Mouse (Mus musculus) liver, embryonic 14.5 days (tissue): ENCODE measurements around the gene Maob. TPM values are rescaled to one million over a fixed set of nuclear protein-coding genes. Genes with fewer than 3 reads are reported as not detected.

ENCODE experiments used
- ATAC-seq: fragments of 200-750 bp; cut with Nextera tagmentation; 2 replicates; pipeline ENCODE4 v1.8.0; 2017; ENCODE audit warnings: moderate number of reproducible peaks, mild to moderate bottlenecking, moderate library complexity; ENCODE audit not compliant: insufficient read depth
- DNase-seq, 3 experiments: peaks; one replicate each; pipeline ENCODE4 v3.0.0-alpha.2; 2012 to 2013; ENCODE audit warnings: low read depth in 3 of 3, low spot score in 3 of 3
- H3K27ac ChIP-seq: fragments of 300-500 bp; sonication (generic); 2 replicates; pipeline ENCODE4 v1.5.1; 2014; ENCODE audit warnings: moderate library complexity, mild to moderate bottlenecking, control low read depth, inconsistent platforms
- H3K27me3 ChIP-seq: fragments of 300-500 bp; sonication (generic); 2 replicates; pipeline ENCODE4 v1.6.1; 2014; ENCODE audit warnings: mild to moderate bottlenecking, low read length, moderate library complexity; ENCODE audit not compliant: control insufficient read depth, insufficient read depth
- H3K36me3 ChIP-seq: fragments of 300-500 bp; sonication (generic); replicated peaks from 2 replicates; pipeline ENCODE4 v1.6.1; 2014; ENCODE audit warnings: low read depth; ENCODE audit not compliant: control insufficient read depth, insufficient read depth
- H3K4me1 ChIP-seq, 2 experiments: fragments of 200-500 bp in 1 of 2; fragments of 300-500 bp in 1 of 2; sonication (generic) in 1 of 2; replicated peaks; 2 replicates each; pipeline ENCODE4 v1.6.1; 2012 to 2014; ENCODE audit warnings: antibody characterized with exemption in 1 of 2, inconsistent platforms in 1 of 2, low read length in 1 of 2; ENCODE audit not compliant: control insufficient read depth in 2 of 2, insufficient read depth in 2 of 2
- H3K4me2 ChIP-seq: fragments of 300-500 bp; sonication (generic); 2 replicates; pipeline ENCODE4 v1.6.1; 2014; ENCODE audit warnings: low read depth, mild to moderate bottlenecking, control low read depth, moderate library complexity
- H3K4me3 ChIP-seq, 2 experiments: fragments of 200-500 bp in 1 of 2; fragments of 300-500 bp in 1 of 2; sonication (generic) in 1 of 2; 2 replicates each; pipeline ENCODE4 v1.5.1; 2012 to 2014; ENCODE audit warnings: low read depth in 2 of 2, low read length in 2 of 2, mild to moderate bottlenecking in 2 of 2, control low read depth in 1 of 2, inconsistent platforms in 1 of 2, moderate library complexity in 1 of 2; ENCODE audit not compliant: insufficient read depth in 1 of 2
- H3K9ac ChIP-seq: fragments of 300-500 bp; sonication (generic); replicated peaks from 2 replicates; pipeline ENCODE4 v1.6.1; 2014; ENCODE audit warnings: mild to moderate bottlenecking, control low read depth, moderate library complexity
- H3K9me3 ChIP-seq: fragments of 300-500 bp; sonication (generic); 2 replicates; pipeline ENCODE4 v1.6.1; 2016; ENCODE audit warnings: low read length, mixed read lengths; ENCODE audit not compliant: control insufficient read depth
- CTCF ChIP-seq: IDR thresholded peaks from 2 replicates; pipeline ENCODE4 v1.5.1; 2016; ENCODE audit warnings: antibody characterized with exemption, low read depth, control low read depth
- EP300 ChIP-seq: IDR thresholded peaks from 2 replicates; pipeline ENCODE4 v1.6.1; 2016; ENCODE audit warnings: antibody characterized with exemption, low read depth
- WGBS: fragments of 180-500 bp; shearing (Covaris S2); extraction: QIAGEN DNeasy Blood & Tissue Kit; methylation state at CpG from one replicate; pipeline ENCODE4 v1.1.7; 2014; ENCODE audit not compliant: insufficient replicate concordance; 5-methylcytosine and 5-hydroxymethylcytosine counted together
- polyA plus RNA-seq, 2 experiments: library from polyadenylated mRNA; depleted of rRNA in 1 of 2; stranded (reverse) in 1 of 2; unstranded in 1 of 2; fragments of >200 nt; fragmentation: Nextera tagmentation in 1 of 2; extraction: Ambion mirVana in 1 of 2; gene quantifications; 2 replicates each; pipeline versions ENCODE4 v1.2.1 to v1.2.3; 2012 to 2014

The Maob gene
- polyA plus RNA-seq, 2 experiments: 19.8 to 40.1 TPM

DNA sequence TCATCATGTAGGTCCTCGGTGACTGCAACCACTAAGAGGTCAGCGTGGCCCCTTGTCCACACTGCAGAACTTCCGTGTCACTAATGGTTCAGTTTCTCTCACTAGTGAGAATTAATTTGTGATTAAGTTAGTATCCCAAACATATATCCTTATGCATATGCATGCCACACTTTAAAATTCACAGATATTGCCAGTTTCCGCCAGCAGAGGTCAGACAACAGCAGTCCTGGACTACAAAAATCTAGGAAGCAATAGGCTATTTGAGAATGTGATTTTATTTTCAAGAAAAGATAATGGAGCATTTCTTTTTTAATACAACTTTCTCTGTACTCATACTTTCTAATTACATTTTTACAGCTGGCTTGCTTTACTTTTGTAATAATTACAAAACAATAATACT is 51.0 kb downstream of the Maob start:
- no peak for ATAC-seq
- Histone ChIP-seq H3K4me1 (no peaks in the 10 kb centered on the region), H3K9ac (no peak overlapping the region), H3K4me3 (no peak overlapping the region), H3K4me2 (no peak overlapping the region), H3K27me3 (no peaks in the 10 kb centered on the region), H3K36me3 (no peaks in the 10 kb centered on the region), H3K27ac (no peak overlapping the region), H3K9me3 (no peaks in the 10 kb centered on the region)
- TF ChIP-seq CTCF (no peak), EP300 (no peak)
- no peak for DNase-seq
- 49% methylated on average over 4 of the region's 4 CpGs for WGBS

GRCm38 (mm10) chrX:16761430-16761829 is 55.7 kb downstream of the Maob start:
- no peaks in the 10 kb centered on the region for H3K9me3 ChIP-seq
- no peaks in the 10 kb centered on the region for H3K36me3 ChIP-seq
- H3K4me2 ChIP-seq: no peak overlapping the region
- H3K9ac ChIP-seq: no peak overlapping the region
- no peak overlapping the region for H3K27ac ChIP-seq
- no peaks in the 10 kb centered on the region for H3K27me3 ChIP-seq
- ATAC-seq: no peak
- H3K4me3 ChIP-seq: no peak overlapping the region
- TF ChIP-seq CTCF: no peak
- TF ChIP-seq EP300: no peak
- WGBS: 33% methylated on average over 3 of the region's 3 CpGs
- DNase-seq: no peak
- H3K4me1 ChIP-seq: no peaks in the 10 kb centered on the region

- no peak overlapping the region for H3K27ac ChIP-seq
- H3K9ac ChIP-seq: no peak overlapping the region
- H3K27me3 ChIP-seq: no peaks in the 10 kb centered on the region
- DNase-seq: no peak
- ATAC-seq: no peak
- H3K4me3 ChIP-seq: no peak overlapping the region
- no peak overlapping the region for H3K4me2 ChIP-seq
- no peak for TF ChIP-seq EP300
- no peaks in the 10 kb centered on the region for H3K4me1 ChIP-seq
- no peaks in the 10 kb centered on the region for H3K36me3 ChIP-seq
- no peaks in the 10 kb centered on the region for H3K9me3 ChIP-seq
Observed at GRCm38 (mm10) chrX:16754761-16755160, 62.4 kb downstream of the Maob start.

DNA sequence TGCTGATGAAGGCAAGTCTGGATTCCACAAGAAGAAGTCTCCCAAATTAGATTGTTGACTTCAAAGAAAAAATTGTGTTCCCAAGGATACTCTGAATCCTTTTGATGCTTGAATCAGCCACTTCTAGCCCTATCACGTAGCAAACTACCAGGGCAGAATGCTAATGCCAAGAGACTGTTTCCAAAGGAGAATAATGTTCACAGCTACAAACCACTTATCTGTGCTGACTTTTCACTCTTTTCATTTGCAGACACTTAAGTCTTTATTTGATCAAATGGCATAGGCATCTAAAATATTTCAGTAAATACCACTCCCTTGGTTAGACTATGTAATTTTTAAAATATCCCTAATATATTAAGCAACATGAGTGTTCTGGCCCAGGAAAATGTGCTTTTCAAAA is 68.2 kb downstream of the Maob start:
- no peak overlapping the region for H3K27ac ChIP-seq
- 53% methylated on average over 1 of the region's 1 CpGs for WGBS
- no peak for ATAC-seq
- H3K4me3 ChIP-seq: no peak overlapping the region
- no peak for DNase-seq
- no peaks in the 10 kb centered on the region for H3K27me3 ChIP-seq
- H3K36me3 ChIP-seq: no peaks in the 10 kb centered on the region
- no peaks in the 10 kb centered on the region for H3K4me1 ChIP-seq
- no peak overlapping the region for H3K9ac ChIP-seq
- no peaks in the 10 kb centered on the region for H3K9me3 ChIP-seq
- H3K4me2 ChIP-seq: no peak overlapping the region
- TF ChIP-seq EP300 (no peak), CTCF (no peak)

DNA sequence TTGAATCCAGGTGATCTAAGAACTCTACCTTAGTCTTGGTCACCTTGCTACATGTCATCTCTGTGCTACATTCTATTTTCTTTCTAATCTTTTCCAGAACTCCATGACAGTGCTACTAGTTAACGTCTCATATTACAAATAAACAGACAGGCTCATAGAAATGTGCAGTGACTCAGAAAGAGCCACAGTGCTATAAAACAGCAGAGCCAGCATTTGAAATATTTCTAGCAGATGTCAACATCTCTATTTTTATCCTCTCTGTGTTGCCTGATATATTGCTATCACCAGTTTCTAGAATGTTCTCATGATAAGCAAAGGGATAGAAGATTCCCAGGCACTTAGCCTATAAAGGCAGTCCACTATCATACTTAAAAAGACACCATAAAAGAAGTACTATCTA is 103.1 kb downstream of the Maob start:
- Histone ChIP-seq H3K4me2 (no peak overlapping the region), H3K9ac (no peak overlapping the region), H3K4me3 (no peak overlapping the region), H3K4me1 (no peaks in the 10 kb centered on the region), H3K27ac (no peak overlapping the region), H3K27me3 (no peaks in the 10 kb centered on the region), H3K36me3 (no peaks in the 10 kb centered on the region), H3K9me3 (no peaks in the 10 kb centered on the region)
- ATAC-seq (no peak), DNase-seq (no peak)
- TF ChIP-seq EP300: no peak
- no peak for TF ChIP-seq CTCF
- WGBS: 51% methylated on average over 1 of the region's 1 CpGs

DNA sequence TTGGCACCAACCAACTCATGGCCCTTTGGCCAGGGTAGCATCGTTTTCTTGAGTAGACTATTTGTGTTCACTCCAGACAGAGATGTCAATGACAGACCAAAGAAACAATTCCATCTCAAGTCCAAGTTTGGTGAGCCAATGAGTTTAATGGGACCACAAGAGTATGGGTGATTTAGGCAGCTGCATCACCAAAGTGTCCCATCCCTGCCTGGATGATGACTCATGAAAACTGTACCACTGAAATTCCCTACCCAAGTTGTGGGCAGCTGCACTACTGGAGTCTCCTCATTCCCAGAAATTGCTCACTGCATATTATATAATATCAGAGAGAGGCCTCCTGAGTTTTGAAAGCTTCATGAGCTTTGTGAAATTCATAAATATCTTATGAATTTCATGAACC is 111.1 kb downstream of the Maob start:
- ATAC-seq (no peak), DNase-seq (no peak)
- no peak overlapping the region for H3K9ac ChIP-seq
- H3K36me3 ChIP-seq: no peaks in the 10 kb centered on the region
- TF ChIP-seq CTCF (no peak), EP300 (no peak)
- WGBS: 35% methylated on average over 1 of the region's 1 CpGs
- no peak overlapping the region for H3K4me2 ChIP-seq
- H3K4me3 ChIP-seq: no peak overlapping the region
- no peaks in the 10 kb centered on the region for H3K9me3 ChIP-seq
- no peak overlapping the region for H3K27ac ChIP-seq
- no peaks in the 10 kb centered on the region for H3K27me3 ChIP-seq
- no peaks in the 10 kb centered on the region for H3K4me1 ChIP-seq

Other genes with a start within 250 kb of the Maob start
- gene Maoa, start 197.7 kb downstream of the Maob start, polyA plus RNA-seq (2012; rRNA removed): 1.9 and 2.9 TPM in 2 replicates
- 3.8 and 4.0 TPM in 2 replicates for gene Maoa, start 197.7 kb downstream of the Maob start, polyA plus RNA-seq (2014; fragmentation: Nextera tagmentation; extraction: Ambion mirVana)
- not detected in 2 replicates for gene Ndp, start 94.4 kb upstream of the Maob start, polyA plus RNA-seq (2012; rRNA removed)
- not detected in 2 replicates for gene Ndp, start 94.4 kb upstream of the Maob start, polyA plus RNA-seq (2014; fragmentation: Nextera tagmentation; extraction: Ambion mirVana)